Comparison of ENCODE assay signal across 8 mouse cellular contexts in genomic region chr2:25551186-25551585, GRCm38 (mm10). TPM values are rescaled to one million over a fixed set of nuclear protein-coding genes. Genes with fewer than 3 reads are reported as not detected.
DNase-seq lines count a peak whose midpoint lies in the region; ATAC-seq and TF ChIP-seq lines count a peak whose summit lies in the region.
"Had no signal": no experiment of that assay in that cellular context is flagged by ENCODE, and none has a peak within 500 bp of the region (broad histone marks: within the 10 kb centered on the region; RNA-seq: fewer than 3 reads in every experiment).

No protein-coding gene starts in this region.

- H3K36me3 ChIP-seq in kidney, embryonic 15.5 days = no peaks in the 10 kb centered on the region
- H3K36me3 ChIP-seq in E14TG2a.4 (ENCODE audit: insufficient read depth, low read length) = no peaks in the 10 kb centered on the region
- H3K36me3 ChIP-seq: embryonic facial prominence, embryonic 13.5 days had no signal

- WGBS in kidney, embryonic 15.5 days = 30% methylated on average over 5 of the region's 5 CpGs

- DNase-seq in kidney, adult 18-20 months = peak; percentile 74
- DNase-seq in adrenal gland, postnatal 36 days = peak; percentile 66 to 69
- DNase-seq in heart, postnatal 4 days = peak; percentile 68
- DNase-seq in skeletal muscle tissue, adult 2 months (ENCODE audit: low read depth, low spot score) = peak; percentile 54

- H3K9ac ChIP-seq in kidney, embryonic 15.5 days = no peak overlapping the region
- H3K9ac ChIP-seq: embryonic facial prominence, embryonic 13.5 days had no signal

- peak; percentile 54 for TF ChIP-seq CTCF in E14TG2a.4 (conservative IDR thresholded peaks at IDR 0.05; ENCODE audit: low read length)

- H3K27me3 ChIP-seq in kidney, embryonic 15.5 days = no peaks in the 10 kb centered on the region
- no peaks in the 10 kb centered on the region for H3K27me3 ChIP-seq in E14TG2a.4 (ENCODE audit: insufficient read depth, low read length)
- H3K27me3 ChIP-seq: embryonic facial prominence, embryonic 13.5 days had no signal

- H3K4me1 ChIP-seq in kidney, embryonic 15.5 days = peaks cover under 1% of the 10 kb centered on the region
- H3K4me1 ChIP-seq in E14TG2a.4 (replicated peaks; ENCODE audit: low read depth, low read length) = peaks cover 16% of the 10 kb centered on the region
- H3K4me1 ChIP-seq: embryonic facial prominence, embryonic 13.5 days had no signal

- ATAC-seq in kidney, embryonic 15.5 days (replicated peaks; ENCODE audit: low FRiP score) = no peak
- no peak for ATAC-seq in frontal cortex, adult (ENCODE audit: low TSS enrichment)

- H3K9me3 ChIP-seq in kidney, embryonic 15.5 days (replicated peaks) = no peaks in the 10 kb centered on the region
- H3K9me3 ChIP-seq in E14TG2a.4 (ENCODE audit: low read length) = no peaks in the 10 kb centered on the region
- H3K9me3 ChIP-seq: embryonic facial prominence, embryonic 13.5 days had no signal

- H3K4me3 ChIP-seq in kidney, embryonic 15.5 days (replicated peaks) = no peak overlapping the region
- no peak overlapping the region for H3K4me3 ChIP-seq in E14TG2a.4 (replicated peaks; ENCODE audit: low read length)
- H3K4me3 ChIP-seq: embryonic facial prominence, embryonic 13.5 days had no signal

- H3K27ac ChIP-seq in kidney, embryonic 15.5 days = no peak overlapping the region
- H3K27ac ChIP-seq: embryonic facial prominence, embryonic 13.5 days had no signal

- H3K4me2 ChIP-seq in kidney, embryonic 15.5 days = no peak overlapping the region
- H3K4me2 ChIP-seq: embryonic facial prominence, embryonic 13.5 days had no signal

RNA-seq across cellular contexts. Expression of gene Traf2, which starts 4.4 kb away (rescaled TPM):
- polyA plus RNA-seq in kidney, embryonic 15.5 days (2015; fragmentation: Nextera tagmentation; extraction: Ambion mirVana) = 36.0 and 37.3 TPM in 2 replicates
- 10 to 100 TPM; 22.3 to 26.2 TPM for total RNA-seq in adrenal gland, postnatal 36 days (2021)
- total RNA-seq in heart, postnatal 4 days (2021) = 10 to 100 TPM; 13.2 to 15.8 TPM

RNA-seq across cellular contexts. Expression of gene Edf1, which starts 6.5 kb away (rescaled TPM):
- 373 and 392 TPM in 2 replicates for polyA plus RNA-seq in kidney, embryonic 15.5 days (2015; fragmentation: Nextera tagmentation; extraction: Ambion mirVana)
- total RNA-seq in adrenal gland, postnatal 36 days (2021) = 100 to 1,000 TPM; 276 to 288 TPM
- 100 to 1,000 TPM; 151 to 152 TPM for total RNA-seq in heart, postnatal 4 days (2021)

RNA-seq across cellular contexts. Expression of gene Mamdc4, which starts 23.5 kb away (rescaled TPM):
- 8.4 and 10.1 TPM in 2 replicates for polyA plus RNA-seq in kidney, embryonic 15.5 days (2015; fragmentation: Nextera tagmentation; extraction: Ambion mirVana)
- total RNA-seq in adrenal gland, postnatal 36 days (2021) = 1 to 10 TPM; 1.5 to 3.1 TPM
- 1 to 10 TPM; 1.4 to 2.3 TPM for total RNA-seq in heart, postnatal 4 days (2021)

RNA-seq across cellular contexts. Expression of gene Phpt1, which starts 23.8 kb away (rescaled TPM):
- 184 and 197 TPM in 2 replicates for polyA plus RNA-seq in kidney, embryonic 15.5 days (2015; fragmentation: Nextera tagmentation; extraction: Ambion mirVana)
- total RNA-seq in adrenal gland, postnatal 36 days (2021) = 10 to 100 TPM; 54.3 to 64.6 TPM
- total RNA-seq in heart, postnatal 4 days (2021) = 100 to 1,000 TPM; 100 to 101 TPM

RNA-seq across cellular contexts. Expression of gene Ajm1, which starts 30.4 kb away (rescaled TPM):
- 0.15 and 0.21 TPM in 2 replicates for polyA plus RNA-seq in kidney, embryonic 15.5 days (2015; fragmentation: Nextera tagmentation; extraction: Ambion mirVana)
- 1 to 10 TPM in 1 of 2 experiments, under 1 TPM in 1; 0.73 to 1.3 TPM for total RNA-seq in adrenal gland, postnatal 36 days (2021)
- under 1 TPM; 0.14 to 0.41 TPM for total RNA-seq in heart, postnatal 4 days (2021)
